Mouse (Mus musculus) testis, adult 2 months (tissue): ENCODE measurements around the gene A1cf.

ENCODE experiments used
- CTCF ChIP-seq: fragments of 200-500 bp; IDR thresholded peaks from 2 replicates; pipeline ENCODE4 v1.5.1; 2012; ENCODE audit warnings: low read depth, mild to moderate bottlenecking, inconsistent platforms, low read length, moderate library complexity; ENCODE audit not compliant: control insufficient read depth, insufficient read depth, insufficient replicate concordance
- POLR2A ChIP-seq: fragments of 200-500 bp; IDR thresholded peaks from 2 replicates; pipeline ENCODE4 v1.6.1; 2012; ENCODE audit warnings: low read depth, mild to moderate bottlenecking, inconsistent platforms, low read length, moderate library complexity; ENCODE audit not compliant: control insufficient read depth

- TF ChIP-seq CTCF (no peak), POLR2A (no peak)
These were observed 128.4 kb downstream of the A1cf start for GRCm38 (mm10) chr19:31996916-31997315.
